Mouse (Mus musculus) hindbrain, postnatal 0 days (tissue): ENCODE results near the gene Aph1c. TPM values are rescaled to one million over a fixed set of nuclear protein-coding genes. Genes with fewer than 3 reads are reported as not detected.

Source experiments
- ATAC-seq: fragments of 200-750 bp; cut with Nextera tagmentation; 2 replicates; pipeline ENCODE4 v1.8.0; 2017; ENCODE audit warnings: mild to moderate bottlenecking, moderate TSS enrichment, moderate library complexity
- DNase-seq: peaks from one replicate; pipeline ENCODE4 v3.0.0-alpha.2; 2015; ENCODE audit warnings: low spot score
- H3K27ac ChIP-seq: fragments of 300-500 bp; sonication (generic); 2 replicates; pipeline ENCODE4 v1.5.1; 2014; ENCODE audit warnings: mild to moderate bottlenecking
- H3K27me3 ChIP-seq: fragments of 300-500 bp; sonication (generic); 2 replicates; pipeline ENCODE4 v1.6.1; 2014; ENCODE audit warnings: low read length, mixed read lengths; ENCODE audit not compliant: insufficient read depth
- H3K36me3 ChIP-seq: fragments of 300-500 bp; sonication (generic); 2 replicates; pipeline ENCODE4 v1.6.1; 2014; ENCODE audit warnings: low read length, mixed read lengths; ENCODE audit not compliant: insufficient read depth
- H3K4me1 ChIP-seq: fragments of 300-500 bp; sonication (generic); 2 replicates; pipeline ENCODE4 v1.6.1; 2014; ENCODE audit warnings: antibody characterized with exemption, low read length, mixed read lengths; ENCODE audit not compliant: insufficient read depth
- H3K4me2 ChIP-seq: fragments of 300-500 bp; sonication (generic); 2 replicates; pipeline ENCODE4 v1.6.1; 2014; ENCODE audit warnings: low read depth, mild to moderate bottlenecking, low read length, moderate library complexity, mixed read lengths
- H3K4me3 ChIP-seq: fragments of 300-500 bp; sonication (generic); 2 replicates; pipeline ENCODE4 v1.5.1; 2014; ENCODE audit warnings: low read length
- H3K9ac ChIP-seq: fragments of 300-500 bp; sonication (generic); replicated peaks from 2 replicates; pipeline ENCODE4 v1.6.1; 2014; ENCODE audit warnings: mild to moderate bottlenecking, low read length, moderate library complexity, mixed read lengths
- H3K9me3 ChIP-seq: fragments of 300-500 bp; sonication (generic); 2 replicates; pipeline ENCODE4 v1.6.1; 2016; ENCODE audit warnings: low read length, mixed read lengths
- CTCF ChIP-seq: IDR thresholded peaks from 2 replicates; pipeline ENCODE4 v1.5.1; 2016; ENCODE audit warnings: antibody characterized with exemption, control low read depth, low read depth
- WGBS: fragments of 180-500 bp; shearing (Covaris S2); extraction: QIAGEN DNeasy Blood & Tissue Kit; methylation state at CpG from one replicate; pipeline ENCODE4 v1.1.7; 2014; 5-methylcytosine and 5-hydroxymethylcytosine counted together
- polyA plus RNA-seq: library from polyadenylated mRNA; unstranded; fragments of >200 nt; fragmentation: Nextera tagmentation; extraction: Ambion mirVana; gene quantifications from 2 replicates; pipeline ENCODE4 v1.2.1, GENCODE M21; 2015
- total RNA-seq: library from RNA; depleted of rRNA; stranded (reverse); fragments of >200 nt; gene quantifications from 2 replicates; pipeline ENCODE4 v1.2.3, GENCODE M21; 2014; rRNA removed

Aph1c gene
- total RNA-seq (2.1 and 3.1 TPM in 2 replicates), polyA plus RNA-seq (5.3 and 6.3 TPM in 2 replicates)

DNA sequence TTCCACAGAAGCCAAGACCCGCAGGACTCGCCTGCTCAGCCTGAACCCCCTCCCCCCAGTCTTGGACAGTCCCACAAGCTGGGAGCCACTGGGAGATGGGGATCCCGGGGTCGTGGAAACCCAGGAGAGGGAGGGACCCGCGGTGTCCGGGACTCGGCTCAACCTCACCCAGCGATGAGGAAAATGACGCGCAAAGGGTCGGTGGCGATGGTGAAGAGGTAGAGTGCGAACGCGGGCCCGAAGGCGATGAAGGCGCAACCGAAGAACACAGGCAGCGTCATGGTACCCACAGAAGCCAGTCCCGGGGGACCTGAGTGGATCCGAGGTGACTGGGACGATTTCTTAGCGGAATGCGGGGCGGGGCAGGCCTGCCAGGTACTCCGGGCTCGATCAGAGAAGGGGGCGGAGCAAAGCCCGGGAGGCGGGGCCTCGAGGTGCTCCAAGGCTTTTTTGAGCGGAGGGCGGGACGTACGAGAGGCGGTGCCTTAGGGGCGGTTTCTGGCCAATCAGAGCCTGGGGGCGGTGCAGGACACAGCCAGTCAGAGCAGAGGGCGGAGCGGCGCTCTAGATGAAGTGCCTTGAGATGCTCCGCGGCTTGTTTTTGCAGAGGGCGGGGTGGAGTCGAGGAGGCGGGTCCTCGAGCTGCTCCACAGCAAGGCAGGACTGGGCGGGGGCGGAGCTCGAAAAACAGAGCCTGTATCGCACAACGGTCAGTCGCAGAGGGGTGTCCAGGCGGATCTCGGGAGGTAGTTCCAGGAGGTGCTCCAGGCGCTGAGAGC is at the start of gene Aph1c:
Gene Aph1c (minus strand): TSS at position 409 of the 779 bp plus-strand sequence.
- 1% methylated on average over 57 of the region's 58 CpGs for WGBS
- DNase-seq (peak; percentile 99), ATAC-seq (peak; percentile 100)
- Histone ChIP-seq H3K4me3 (peak within 1 kb of the TSS; percentile 61), H3K4me1 (peaks cover 4% of the 10 kb centered on the region; the same call in 1 of the 2 replicates), H3K9me3 (no peaks in the 10 kb centered on the region), H3K9ac (peak within 1 kb of the TSS; percentile 63), H3K27me3 (no peaks in the 10 kb centered on the region), H3K4me2 (peak within 1 kb of the TSS; percentile 76), H3K36me3 (no peaks in the 10 kb centered on the region), H3K27ac (peak within 1 kb of the TSS; percentile 55)
- no peak for TF ChIP-seq CTCF

DNA sequence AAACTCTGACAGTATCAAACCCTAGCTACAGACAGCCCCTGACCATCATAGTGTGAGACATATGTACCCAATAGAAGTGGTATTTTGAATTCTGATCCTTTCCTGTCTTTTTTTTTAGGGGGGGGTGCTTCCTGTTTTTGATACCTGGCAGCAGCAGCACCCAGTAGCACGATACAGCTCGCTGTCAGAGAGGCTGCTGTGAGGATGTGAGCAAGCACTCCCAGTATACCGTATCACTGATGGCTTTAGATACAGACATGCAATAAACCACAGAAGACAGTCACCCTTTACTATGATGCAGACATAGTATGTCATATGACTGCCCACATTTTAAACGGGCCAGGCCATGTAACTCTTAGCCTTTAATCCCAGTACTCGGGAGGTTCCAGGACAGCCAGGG is 49.0 kb upstream of the Aph1c start:
- DNase-seq (no peak), ATAC-seq (no peak)
- no peaks in the 10 kb centered on the region for H3K9me3 ChIP-seq
- H3K27ac ChIP-seq: no peak overlapping the region
- no peak overlapping the region for H3K4me2 ChIP-seq
- no peaks in the 10 kb centered on the region for H3K27me3 ChIP-seq
- WGBS: 90% methylated on average over 5 of the region's 5 CpGs
- H3K36me3 ChIP-seq: no peaks in the 10 kb centered on the region
- H3K4me1 ChIP-seq: peaks cover 8% of the 10 kb centered on the region; the same call in 1 of the 2 replicates
- H3K9ac ChIP-seq: no peak overlapping the region
- H3K4me3 ChIP-seq: no peak overlapping the region
- no peak for TF ChIP-seq CTCF

DNA sequence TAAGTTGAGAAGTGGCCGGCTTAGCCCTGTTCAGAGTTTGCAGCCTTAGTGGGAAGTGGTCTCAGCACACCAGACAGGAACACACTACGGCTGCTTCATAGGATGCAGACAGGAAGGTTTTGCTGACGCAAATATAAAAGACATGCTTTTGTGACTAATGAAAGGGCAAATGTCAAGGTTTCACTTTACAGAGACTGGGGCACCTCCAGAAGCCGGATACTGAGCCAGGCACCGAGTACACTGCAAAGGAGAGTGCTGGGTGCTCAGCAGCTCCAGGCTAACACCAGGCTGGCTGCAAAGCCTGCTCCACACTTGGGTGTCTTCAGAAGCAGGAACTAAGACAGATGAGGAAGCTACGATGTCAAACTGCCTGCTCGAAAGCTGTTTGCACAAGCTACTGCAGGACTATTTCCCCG is 47.9 kb upstream of the Aph1c start:
- no peak overlapping the region for H3K4me3 ChIP-seq
- ATAC-seq: no peak
- WGBS: 59% methylated on average over 8 of the region's 8 CpGs

GRCm38 (mm10) chr9:66881858-66882257 is 47.3 kb upstream of the Aph1c start:
- no peak for TF ChIP-seq CTCF
- DNase-seq (no peak), ATAC-seq (no peak)
- no peak overlapping the region for H3K27ac ChIP-seq
- no peak overlapping the region for H3K9ac ChIP-seq
- WGBS: 78% methylated on average over 3 of the region's 3 CpGs
- no peaks in the 10 kb centered on the region for H3K27me3 ChIP-seq
- H3K9me3 ChIP-seq: no peaks in the 10 kb centered on the region
- H3K4me2 ChIP-seq: no peak overlapping the region
- no peak overlapping the region for H3K4me3 ChIP-seq
- H3K36me3 ChIP-seq: no peaks in the 10 kb centered on the region
- H3K4me1 ChIP-seq: 0 out of 2 replicates have a peak, but pooled peaks cover 4% of the 10 kb centered on the region

More for the DNA sequence above, 47.9 kb upstream of the Aph1c start:
- Histone ChIP-seq H3K4me2 (no peak overlapping the region), H3K36me3 (no peaks in the 10 kb centered on the region), H3K4me1 (0 out of 2 replicates have a peak, but pooled peaks cover 5% of the 10 kb centered on the region), H3K9ac (no peak overlapping the region), H3K27me3 (no peaks in the 10 kb centered on the region), H3K9me3 (no peaks in the 10 kb centered on the region), H3K27ac (no peak overlapping the region)
- TF ChIP-seq CTCF: no peak
- no peak for DNase-seq

- H3K27ac ChIP-seq: no peak overlapping the region
- H3K27me3 ChIP-seq: no peaks in the 10 kb centered on the region
- H3K9me3 ChIP-seq: no peaks in the 10 kb centered on the region
- no peaks in the 10 kb centered on the region for H3K36me3 ChIP-seq
- no peak overlapping the region for H3K4me3 ChIP-seq
- no peak for TF ChIP-seq CTCF
- DNase-seq (no peak), ATAC-seq (no peak)
- H3K4me1 ChIP-seq: no peaks in the 10 kb centered on the region
- no peak overlapping the region for H3K4me2 ChIP-seq
- 84% methylated on average over 2 of the region's 2 CpGs for WGBS
- no peak overlapping the region for H3K9ac ChIP-seq
Observed at GRCm38 (mm10) chr9:66880752-66881151, 46.2 kb upstream of the Aph1c start.

GRCm38 (mm10) chr9:66879486-66879885 is 45.0 kb upstream of the Aph1c start:
- Histone ChIP-seq H3K9me3 (no peaks in the 10 kb centered on the region), H3K36me3 (no peaks in the 10 kb centered on the region), H3K4me3 (no peak overlapping the region), H3K4me2 (no peak overlapping the region), H3K27ac (no peak overlapping the region), H3K27me3 (no peaks in the 10 kb centered on the region), H3K9ac (no peak overlapping the region), H3K4me1 (no peaks in the 10 kb centered on the region)
- TF ChIP-seq CTCF: no peak
- 68% methylated on average over 6 of the region's 6 CpGs for WGBS
- DNase-seq (no peak), ATAC-seq (no peak)

GRCm38 (mm10) chr9:66878899-66879298 is 44.4 kb upstream of the Aph1c start:
- Histone ChIP-seq H3K9me3 (no peaks in the 10 kb centered on the region), H3K4me2 (no peak overlapping the region), H3K4me3 (no peak overlapping the region), H3K36me3 (no peaks in the 10 kb centered on the region), H3K9ac (no peak overlapping the region), H3K27ac (no peak overlapping the region), H3K4me1 (no peaks in the 10 kb centered on the region), H3K27me3 (no peaks in the 10 kb centered on the region)
- 94% methylated on average over 3 of the region's 3 CpGs for WGBS
- DNase-seq (no peak), ATAC-seq (no peak)
- TF ChIP-seq CTCF: no peak
